Mouse (Mus musculus): Measurements from ENCODE around the gene Luzp4. TPM values are rescaled to one million over a fixed set of nuclear protein-coding genes. Genes with fewer than 3 reads are reported as not detected.
"Not testable (repeated sequence)": the region's sequence is repeated elsewhere in the genome, so short reads cannot be mapped to it uniquely, and the experiment has no call there.

Gene Luzp4
- not detected in 2 replicates for polyA plus RNA-seq (2012; rRNA removed)

DNA sequence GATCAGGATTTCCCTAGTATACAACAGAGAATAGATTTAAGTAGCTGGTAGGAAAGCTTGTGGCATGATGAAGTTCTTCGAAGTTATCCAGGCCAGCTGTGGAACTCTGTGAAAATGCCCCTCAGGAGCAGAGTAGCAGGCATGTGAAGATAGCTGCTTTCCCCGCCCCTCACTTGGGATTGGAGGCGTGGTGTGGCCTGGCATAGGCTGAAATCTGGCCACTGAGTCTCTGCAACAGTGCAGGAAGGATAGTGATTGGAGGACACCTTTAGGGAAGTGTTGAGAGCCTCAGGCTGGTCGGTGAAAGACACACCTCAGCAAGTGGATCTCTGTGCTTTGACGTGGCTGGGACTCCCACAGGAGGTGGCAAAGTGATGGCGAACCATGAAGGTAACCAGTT is at the start of gene Luzp4:
Gene Luzp4 (plus strand): TSS at position 301 of the 400 bp plus-strand sequence.
- DNase-seq (ENCODE audit: extremely low spot score in 1 of 2, low spot score in 1 of 2) = not testable (repeated sequence)

DNA sequence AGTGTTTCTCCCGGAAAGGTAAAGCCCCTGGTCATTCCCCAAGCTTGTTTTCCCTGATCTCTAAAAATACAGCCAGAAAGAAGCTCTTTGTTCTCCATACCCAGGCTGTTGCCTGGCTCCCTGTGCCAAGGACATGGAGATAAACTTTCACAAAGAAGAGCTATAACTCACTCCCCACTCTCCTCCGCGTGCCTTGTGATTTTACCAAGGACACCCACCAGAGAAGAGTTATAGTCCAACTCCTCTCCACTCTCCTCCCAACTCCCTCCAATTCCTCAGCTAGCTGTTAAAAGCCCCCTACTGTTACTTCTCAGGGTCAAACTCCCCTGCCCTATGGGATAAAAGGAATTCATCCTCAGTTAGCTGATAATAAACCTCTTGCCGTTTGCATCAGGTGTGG is 15.6 kb upstream of the Luzp4 start:
- not testable (repeated sequence) for DNase-seq (ENCODE audit: extremely low spot score in 1 of 2, low spot score in 1 of 2)

Other genes starting within 250 kb of the Luzp4 start
- not detected in 2 replicates for gene Gm8334, start 242.5 kb upstream of the Luzp4 start, polyA plus RNA-seq (2012; rRNA removed)
- not detected in 2 replicates for gene Gm15127, start 194.0 kb upstream of the Luzp4 start, polyA plus RNA-seq (2012; rRNA removed)
- gene Ott, start 216.6 kb downstream of the Luzp4 start, polyA plus RNA-seq (2012; rRNA removed) = not detected in 2 replicates

Measured in frontal cortex, adult 2 months (tissue).